Mouse (Mus musculus): ENCODE measurements around the gene Ppp2r3c.

- TF ChIP-seq POLR2A (IDR thresholded peaks at IDR 0.05; ENCODE audit: control insufficient read depth, low read depth, low read length): no peak
- no peak for TF ChIP-seq CTCF (IDR thresholded peaks at IDR 0.05; ENCODE audit: control insufficient read depth, insufficient read depth, insufficient replicate concordance, low read depth, low read length)
Observed at GRCm38 (mm10) chr12:55272243-55272642, 30.6 kb downstream of the Ppp2r3c start.

Measured in testis, adult 2 months (tissue).